Comparison of ENCODE assay signal across 8 mouse cellular contexts in the genomic region with DNA sequence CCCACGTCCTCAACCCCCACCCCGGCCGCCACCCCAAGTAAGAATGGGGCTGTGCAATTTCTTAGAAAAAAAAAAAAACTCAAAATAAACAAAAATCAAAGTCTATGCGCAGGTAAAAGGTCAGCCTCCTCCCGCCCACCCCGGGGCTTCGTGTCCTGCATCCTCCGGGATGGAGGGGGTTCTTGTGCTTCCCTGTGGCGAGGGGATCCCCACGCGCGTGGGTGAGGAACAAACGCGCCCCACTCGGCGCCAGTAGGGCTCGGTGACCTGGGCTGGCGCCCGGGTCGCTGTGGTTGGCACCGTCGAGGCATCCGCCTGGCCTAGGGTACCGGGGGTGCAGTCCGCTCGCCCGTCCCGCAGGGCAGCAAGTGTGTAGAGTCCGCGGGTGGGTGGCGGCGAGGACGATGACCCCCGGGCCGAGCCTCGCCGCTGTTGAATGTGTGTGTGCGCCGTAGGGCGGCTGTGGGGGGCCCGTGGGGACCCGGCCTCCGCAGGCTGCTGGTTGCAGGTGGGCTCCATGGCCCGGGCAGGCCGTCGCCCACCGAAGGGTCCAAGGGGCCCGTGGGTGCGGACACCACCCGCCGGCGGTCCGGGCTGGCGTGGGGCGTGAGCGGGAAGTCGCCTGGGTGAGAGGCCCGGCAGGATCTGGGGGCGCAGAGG. TPM values are rescaled to one million over a fixed set of nuclear protein-coding genes. Genes with fewer than 3 reads are reported as not detected.
A peak's percentile ranks its signal among the peaks of the same experiment; 100 is the strongest.
DNase-seq lines count a peak whose midpoint lies in the region; ATAC-seq and TF ChIP-seq lines count a peak whose summit lies in the region.

No protein-coding gene starts in this region.

- DNase-seq in kidney, adult 11 months: no peak
- no peak for DNase-seq in forebrain, embryonic 10.5 days (ENCODE audit: extremely low spot score, low spot score)
- no peak for DNase-seq in left cerebral cortex, adult 2 months (ENCODE audit: extremely low spot score in 1 of 2, low spot score in 2 of 2)
- no peak for DNase-seq in urinary bladder, postnatal 10 days (ENCODE audit: low spot score)
- no peak for DNase-seq in lung, postnatal 14 days

- peaks cover 57% of the 10 kb centered on the region for H3K27me3 ChIP-seq in kidney, embryonic 14.5 days (ENCODE audit: control insufficient read depth, insufficient read depth, low read length)
- peaks cover 74% of the 10 kb centered on the region for H3K27me3 ChIP-seq in forebrain, embryonic 10.5 days (ENCODE audit: poor library complexity, severe bottlenecking)
- H3K27me3 ChIP-seq in intestine, postnatal 0 days (replicated peaks; ENCODE audit: control insufficient read depth, insufficient read depth, low read length): peaks cover 54% of the 10 kb centered on the region
- peaks cover 84% of the 10 kb centered on the region for H3K27me3 ChIP-seq in neural tube, embryonic 13.5 days

- H3K4me3 ChIP-seq in kidney, embryonic 14.5 days (ENCODE audit: low read length): peak overlapping the region; percentile 41
- H3K4me3 ChIP-seq in forebrain, embryonic 10.5 days: peak overlapping the region; percentile 53
- H3K4me3 ChIP-seq in intestine, postnatal 0 days (ENCODE audit: low read depth, low read length): peak overlapping the region; percentile 46
- peak overlapping the region; percentile 23; the same call in 1 of the 2 replicates for H3K4me3 ChIP-seq in neural tube, embryonic 13.5 days
- H3K4me3 ChIP-seq in left cerebral cortex, adult 2 months: no peak overlapping the region

- peaks cover 9% of the 10 kb centered on the region for H3K9me3 ChIP-seq in kidney, embryonic 14.5 days (ENCODE audit: control insufficient read depth, low read length)
- peaks cover 17% of the 10 kb centered on the region for H3K9me3 ChIP-seq in forebrain, embryonic 10.5 days
- H3K9me3 ChIP-seq in intestine, postnatal 0 days (ENCODE audit: control insufficient read depth): peaks cover 9% of the 10 kb centered on the region
- H3K9me3 ChIP-seq in neural tube, embryonic 13.5 days: peaks cover 15% of the 10 kb centered on the region

- WGBS in kidney, embryonic 14.5 days: 38% methylated on average over 57 of the region's 59 CpGs
- WGBS in forebrain, embryonic 10.5 days: 42% methylated on average over 59 of the region's 59 CpGs
- 33% methylated on average over 52 of the region's 59 CpGs for WGBS in intestine, postnatal 0 days
- 43% methylated on average over 59 of the region's 59 CpGs for WGBS in neural tube, embryonic 13.5 days

- peaks cover 12% of the 10 kb centered on the region; the same call in 1 of the 2 replicates for H3K4me1 ChIP-seq in kidney, embryonic 14.5 days (ENCODE audit: control insufficient read depth, insufficient read depth, low read length)
- H3K4me1 ChIP-seq in forebrain, embryonic 10.5 days: peaks cover 24% of the 10 kb centered on the region
- H3K4me1 ChIP-seq in intestine, postnatal 0 days (replicated peaks; ENCODE audit: control insufficient read depth, insufficient read depth, low read length): no peaks in the 10 kb centered on the region; the same call in 1 of the 2 replicates
- peaks cover 19% of the 10 kb centered on the region for H3K4me1 ChIP-seq in neural tube, embryonic 13.5 days (replicated peaks)

- H3K27ac ChIP-seq in kidney, embryonic 14.5 days (ENCODE audit: low read depth, low read length): no peak overlapping the region
- peak overlapping the region; percentile 77 for H3K27ac ChIP-seq in forebrain, embryonic 10.5 days
- H3K27ac ChIP-seq in intestine, postnatal 0 days (ENCODE audit: low read depth, low read length): no peak overlapping the region
- no peak overlapping the region for H3K27ac ChIP-seq in neural tube, embryonic 13.5 days (replicated peaks)
- no peak overlapping the region for H3K27ac ChIP-seq in left cerebral cortex, adult 2 months

- H3K36me3 ChIP-seq in kidney, embryonic 14.5 days (ENCODE audit: control insufficient read depth, insufficient read depth, low read length): no peaks in the 10 kb centered on the region
- H3K36me3 ChIP-seq in forebrain, embryonic 10.5 days (replicated peaks): 0 out of 2 replicates have a peak, but pooled peaks cover 4% of the 10 kb centered on the region
- peaks cover 5% of the 10 kb centered on the region; the same call in 1 of the 2 replicates for H3K36me3 ChIP-seq in intestine, postnatal 0 days (ENCODE audit: control insufficient read depth, insufficient read depth)
- H3K36me3 ChIP-seq in neural tube, embryonic 13.5 days: peaks cover 58% of the 10 kb centered on the region

- intact Hi-C loops in left cerebral cortex, adult 2 months (cut with DNase I): no loop called here

- ATAC-seq in kidney, embryonic 14.5 days (ENCODE audit: low FRiP score, low TSS enrichment): 0 out of 2 replicates have a peak, but pooled peaks have one; percentile 3
- peak; percentile 6; the same call in 1 of the 2 replicates for ATAC-seq in intestine, postnatal 0 days
- no peak for ATAC-seq in neural tube, embryonic 13.5 days (ENCODE audit: low read depth)

- H3K9ac ChIP-seq in kidney, embryonic 14.5 days (ENCODE audit: low read depth, low read length): peak overlapping the region; percentile 65
- H3K9ac ChIP-seq in intestine, postnatal 0 days (ENCODE audit: low read depth, low read length): 0 out of 2 replicates have a peak overlapping the region, but pooled peaks have one; percentile 31
- H3K9ac ChIP-seq in neural tube, embryonic 13.5 days: no peak overlapping the region

- no peak for TF ChIP-seq CTCF in intestine, postnatal 0 days (IDR thresholded peaks at IDR 0.05; ENCODE audit: low read depth)
- TF ChIP-seq CTCF in left cerebral cortex, adult 2 months (IDR thresholded peaks at IDR 0.05): no peak

- H3K4me2 ChIP-seq in kidney, embryonic 14.5 days (replicated peaks; ENCODE audit: low read depth, low read length): peak overlapping the region; percentile 81
- H3K4me2 ChIP-seq in intestine, postnatal 0 days (replicated peaks; ENCODE audit: low read depth): peak overlapping the region; percentile 89
- peak overlapping the region; percentile 46 for H3K4me2 ChIP-seq in neural tube, embryonic 13.5 days

RNA-seq across cellular contexts. Expression of a gene that starts 2.0 kb away (rescaled TPM):
- polyA plus RNA-seq in kidney, embryonic 14.5 days (2014; fragmentation: Nextera tagmentation; extraction: Ambion mirVana): not detected in 2 replicates
- polyA plus RNA-seq in forebrain, embryonic 10.5 days (2016; fragmentation: Nextera tagmentation; extraction: Ambion mirVana): not detected in 2 replicates
- 3.6 and 3.9 TPM in 2 replicates for polyA plus RNA-seq in intestine, postnatal 0 days (2015; fragmentation: Nextera tagmentation; extraction: Ambion mirVana)
- polyA plus RNA-seq in neural tube, embryonic 13.5 days (2015; fragmentation: Nextera tagmentation; extraction: Ambion mirVana): 0.22 TPM in 1 of 2 replicates, not detected in the other
- 1 to 10 TPM; 4.2 to 6.1 TPM for total RNA-seq in left cerebral cortex, adult 2 months (2021)

RNA-seq across cellular contexts. Expression of a gene that starts 6.4 kb away (rescaled TPM):
- 1.1 and 1.3 TPM in 2 replicates for polyA plus RNA-seq in kidney, embryonic 14.5 days (2014; fragmentation: Nextera tagmentation; extraction: Ambion mirVana)
- 0.25 and 0.33 TPM in 2 replicates for polyA plus RNA-seq in forebrain, embryonic 10.5 days (2016; fragmentation: Nextera tagmentation; extraction: Ambion mirVana)
- 0.10 TPM in 1 of 2 replicates, not detected in the other for polyA plus RNA-seq in intestine, postnatal 0 days (2015; fragmentation: Nextera tagmentation; extraction: Ambion mirVana)
- polyA plus RNA-seq in neural tube, embryonic 13.5 days (2015; fragmentation: Nextera tagmentation; extraction: Ambion mirVana): 0.83 and 0.93 TPM in 2 replicates
- under 1 TPM; 0.38 to 0.68 TPM for total RNA-seq in left cerebral cortex, adult 2 months (2021)

RNA-seq across cellular contexts. Expression of a gene that starts 14.2 kb away (rescaled TPM):
- polyA plus RNA-seq in kidney, embryonic 14.5 days (2014; fragmentation: Nextera tagmentation; extraction: Ambion mirVana): 0.08 and 0.17 TPM in 2 replicates
- polyA plus RNA-seq in forebrain, embryonic 10.5 days (2016; fragmentation: Nextera tagmentation; extraction: Ambion mirVana): 0.05 and 0.09 TPM in 2 replicates
- polyA plus RNA-seq in intestine, postnatal 0 days (2015; fragmentation: Nextera tagmentation; extraction: Ambion mirVana): 0.30 and 0.31 TPM in 2 replicates
- polyA plus RNA-seq in neural tube, embryonic 13.5 days (2015; fragmentation: Nextera tagmentation; extraction: Ambion mirVana): 0.03 and 0.11 TPM in 2 replicates
- 1 to 10 TPM; 5.0 to 7.4 TPM for total RNA-seq in left cerebral cortex, adult 2 months (2021)

RNA-seq across cellular contexts. Expression of a gene that starts 16.3 kb away (rescaled TPM):
- 1.4 TPM in 2 replicates for polyA plus RNA-seq in kidney, embryonic 14.5 days (2014; fragmentation: Nextera tagmentation; extraction: Ambion mirVana)
- polyA plus RNA-seq in forebrain, embryonic 10.5 days (2016; fragmentation: Nextera tagmentation; extraction: Ambion mirVana): 0.44 and 0.67 TPM in 2 replicates
- 0.94 and 1.1 TPM in 2 replicates for polyA plus RNA-seq in intestine, postnatal 0 days (2015; fragmentation: Nextera tagmentation; extraction: Ambion mirVana)
- 10.9 and 11.1 TPM in 2 replicates for polyA plus RNA-seq in neural tube, embryonic 13.5 days (2015; fragmentation: Nextera tagmentation; extraction: Ambion mirVana)
- 100 to 1,000 TPM; 117 to 125 TPM for total RNA-seq in left cerebral cortex, adult 2 months (2021)

RNA-seq across cellular contexts. Expression of a gene that starts 38.5 kb away (rescaled TPM):
- polyA plus RNA-seq in kidney, embryonic 14.5 days (2014; fragmentation: Nextera tagmentation; extraction: Ambion mirVana): 11.4 and 11.8 TPM in 2 replicates
- polyA plus RNA-seq in forebrain, embryonic 10.5 days (2016; fragmentation: Nextera tagmentation; extraction: Ambion mirVana): 7.4 and 8.1 TPM in 2 replicates
- 4.6 and 5.1 TPM in 2 replicates for polyA plus RNA-seq in intestine, postnatal 0 days (2015; fragmentation: Nextera tagmentation; extraction: Ambion mirVana)
- 8.5 and 9.1 TPM in 2 replicates for polyA plus RNA-seq in neural tube, embryonic 13.5 days (2015; fragmentation: Nextera tagmentation; extraction: Ambion mirVana)
- 1 to 10 TPM; 7.5 to 8.7 TPM for total RNA-seq in left cerebral cortex, adult 2 months (2021)
